Mouse (Mus musculus): ENCODE results near the gene Hnmt.

DNA sequence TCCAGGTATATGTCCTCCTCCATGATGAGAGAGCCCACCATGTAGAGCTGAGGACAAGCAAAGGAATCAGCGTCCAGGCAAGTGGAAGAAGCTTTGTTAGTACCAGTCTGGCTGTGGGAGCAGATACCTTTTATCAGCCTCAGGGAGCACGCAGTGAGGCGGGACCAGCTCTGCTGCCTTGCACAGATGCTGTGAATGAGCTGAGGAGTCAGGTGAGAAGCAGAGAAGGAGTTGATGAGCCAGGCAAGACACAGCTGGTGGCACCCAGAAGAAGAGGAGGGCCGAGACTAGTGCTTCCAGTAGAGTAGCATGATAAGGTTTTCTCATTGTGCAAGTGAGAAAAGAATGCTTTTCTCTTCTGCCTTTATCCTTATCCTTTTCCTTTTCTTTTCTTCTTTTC, 47.3 kb upstream of the Hnmt start, which contains the start of gene Tbpl2:
- no peak for TF ChIP-seq CTCF (IDR thresholded peaks at IDR 0.05; ENCODE audit: extremely low read depth, insufficient read depth, low read length)
- TF ChIP-seq POLR2A (IDR thresholded peaks at IDR 0.05; ENCODE audit: extremely low read depth, insufficient read depth, low read length) = no peak
